Mouse (Mus musculus) neural tube, embryonic 11.5 days (tissue): ENCODE measurements around the gene Kng2. TPM values are rescaled to one million over a fixed set of nuclear protein-coding genes. Genes with fewer than 3 reads are reported as not detected.
"Not testable (repeated sequence)": the region's sequence is repeated elsewhere in the genome, so short reads cannot be mapped to it uniquely, and the experiment has no call there.

Experiments used
- ATAC-seq: fragments of 200-750 bp; cut with Nextera tagmentation; 2 replicates; pipeline ENCODE4 v1.8.0; 2017; ENCODE audit warnings: moderate number of reproducible peaks, mild to moderate bottlenecking, moderate TSS enrichment, moderate library complexity; ENCODE audit not compliant: insufficient read depth, low FRiP score, low TSS enrichment
- DNase-seq: peaks from one replicate; pipeline ENCODE4 v3.0.0-alpha.2; 2015; ENCODE audit warnings: low spot score
- H3K27ac ChIP-seq: fragments of 300-500 bp; sonication (generic); 2 replicates; pipeline ENCODE4 v1.5.1; 2014; ENCODE audit warnings: low read depth, mild to moderate bottlenecking, low read length
- H3K27me3 ChIP-seq: fragments of 300-500 bp; sonication (generic); 2 replicates; pipeline ENCODE4 v1.6.1; 2014; ENCODE audit warnings: mild to moderate bottlenecking, low read length, mixed read lengths; ENCODE audit not compliant: control insufficient read depth, insufficient read depth
- H3K36me3 ChIP-seq: fragments of 300-500 bp; sonication (generic); 2 replicates; pipeline ENCODE4 v1.6.1; 2014; ENCODE audit warnings: mild to moderate bottlenecking, low read length, moderate library complexity, mixed read lengths; ENCODE audit not compliant: control insufficient read depth, insufficient read depth
- H3K4me1 ChIP-seq: fragments of 300-500 bp; sonication (generic); 2 replicates; pipeline ENCODE4 v1.6.1; 2014; ENCODE audit warnings: low read length, mixed read lengths; ENCODE audit not compliant: control insufficient read depth, insufficient read depth
- H3K4me2 ChIP-seq: fragments of 300-500 bp; sonication (generic); 2 replicates; pipeline ENCODE4 v1.6.1; 2014; ENCODE audit warnings: low read depth, mild to moderate bottlenecking, moderate library complexity
- H3K4me3 ChIP-seq: fragments of 300-500 bp; sonication (generic); 2 replicates; pipeline ENCODE4 v1.5.1; 2014; ENCODE audit warnings: low read depth, low read length
- H3K9ac ChIP-seq: fragments of 300-500 bp; sonication (generic); 2 replicates; pipeline ENCODE4 v1.6.1; 2014; ENCODE audit warnings: mild to moderate bottlenecking, low read length
- H3K9me3 ChIP-seq: fragments of 300-500 bp; sonication (generic); 2 replicates; pipeline ENCODE4 v1.6.1; 2016; ENCODE audit warnings: low read length; ENCODE audit not compliant: control insufficient read depth
- WGBS: fragments of 180-500 bp; shearing (Covaris S2); extraction: QIAGEN DNeasy Blood & Tissue Kit; methylation state at CpG from one replicate; pipeline ENCODE4 v1.1.7; 2014; 5-methylcytosine and 5-hydroxymethylcytosine counted together
- polyA plus RNA-seq: library from polyadenylated mRNA; unstranded; fragments of >200 nt; fragmentation: Nextera tagmentation; extraction: Ambion mirVana; gene quantifications from 2 replicates; pipeline ENCODE4 v1.2.1, GENCODE M21; 2014

The Kng2 gene
- polyA plus RNA-seq: 0.36 TPM in 1 of 2 replicates, not detected in the other

- not testable (repeated sequence) for H3K4me2 ChIP-seq, H3K27ac ChIP-seq, DNase-seq, H3K36me3 ChIP-seq, H3K27me3 ChIP-seq, H3K4me1 ChIP-seq, H3K9ac ChIP-seq, H3K4me3 ChIP-seq, H3K9me3 ChIP-seq, ATAC-seq
- 77% methylated on average over 3 of the region's 3 CpGs for WGBS
Measured at GRCm38 (mm10) chr16:23028966-23029600, at the start of gene Kng2. Gene Kng2 (minus strand): TSS chr16:23029482.

- not testable (repeated sequence) for H3K4me2 ChIP-seq, H3K4me3 ChIP-seq, H3K36me3 ChIP-seq, DNase-seq, H3K4me1 ChIP-seq, ATAC-seq, H3K27ac ChIP-seq, H3K9me3 ChIP-seq, H3K27me3 ChIP-seq, H3K9ac ChIP-seq
- WGBS: 79% methylated on average over 6 of the region's 6 CpGs
Measured at GRCm38 (mm10) chr16:23077516-23077915, 48.2 kb upstream of the Kng2 start.

GRCm38 (mm10) chr16:23060781-23061325 lies 31.6 kb upstream of the Kng2 start:
- H3K27ac ChIP-seq, H3K36me3 ChIP-seq, ATAC-seq, H3K4me3 ChIP-seq, H3K9ac ChIP-seq, H3K27me3 ChIP-seq, H3K4me1 ChIP-seq, H3K4me2 ChIP-seq, DNase-seq, H3K9me3 ChIP-seq: not testable (repeated sequence)
- WGBS: 73% methylated on average over 5 of the region's 5 CpGs

- WGBS: 72% methylated on average over 4 of the region's 4 CpGs
- DNase-seq, H3K27me3 ChIP-seq, ATAC-seq, H3K4me3 ChIP-seq, H3K9me3 ChIP-seq, H3K4me2 ChIP-seq, H3K36me3 ChIP-seq, H3K9ac ChIP-seq, H3K27ac ChIP-seq, H3K4me1 ChIP-seq: not testable (repeated sequence)
Measured at GRCm38 (mm10) chr16:23059630-23060029, 30.3 kb upstream of the Kng2 start.

DNA sequence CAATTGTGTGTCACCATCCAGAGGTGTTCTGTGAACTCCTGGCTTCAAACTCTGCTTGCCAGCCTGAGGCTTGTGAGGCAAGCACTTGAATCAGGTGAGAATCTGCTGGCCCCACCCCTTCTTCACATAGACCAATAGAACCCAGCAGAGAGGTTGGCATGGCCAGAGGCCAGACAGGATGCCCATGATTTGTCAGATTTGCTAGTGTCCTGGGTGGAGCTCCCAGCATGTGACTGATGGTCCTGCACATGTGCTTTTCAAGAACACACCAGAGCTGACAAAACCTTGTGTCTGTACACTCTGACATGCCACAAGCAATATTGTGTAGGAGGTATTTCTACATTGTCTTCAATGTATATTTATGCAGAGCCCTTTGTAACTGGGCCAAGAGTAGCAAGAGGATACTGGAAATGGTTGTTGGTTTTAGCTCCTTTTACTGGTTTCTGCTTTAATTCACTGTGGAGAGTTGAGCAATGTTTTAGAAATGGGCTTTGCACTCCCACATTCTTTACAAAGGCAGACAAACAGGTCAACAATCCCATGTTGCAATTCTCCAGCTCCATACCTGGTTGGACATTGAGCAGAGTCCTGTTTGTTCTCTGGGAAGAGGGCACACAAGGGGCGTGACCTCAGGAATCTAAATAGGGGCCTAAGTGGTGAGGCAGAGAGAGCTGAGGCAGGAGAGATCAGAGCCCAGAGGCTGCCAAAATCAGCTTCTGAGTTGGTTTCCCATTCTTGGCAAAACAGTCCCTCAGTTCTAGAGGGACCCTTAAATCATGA lies 28.6 kb upstream of the Kng2 start, which contains the start of gene Kng1:
Gene Kng1, plus strand, starts transcription at position 198 of the 780 bp plus-strand sequence.
- not testable (repeated sequence) for H3K4me2 ChIP-seq, ATAC-seq, H3K4me3 ChIP-seq, H3K4me1 ChIP-seq, H3K9me3 ChIP-seq, DNase-seq, H3K9ac ChIP-seq, H3K27me3 ChIP-seq, H3K27ac ChIP-seq, H3K36me3 ChIP-seq
- whole genome bisulfite sequencing: 84% methylated on average over 1 of the region's 1 CpGs

DNA sequence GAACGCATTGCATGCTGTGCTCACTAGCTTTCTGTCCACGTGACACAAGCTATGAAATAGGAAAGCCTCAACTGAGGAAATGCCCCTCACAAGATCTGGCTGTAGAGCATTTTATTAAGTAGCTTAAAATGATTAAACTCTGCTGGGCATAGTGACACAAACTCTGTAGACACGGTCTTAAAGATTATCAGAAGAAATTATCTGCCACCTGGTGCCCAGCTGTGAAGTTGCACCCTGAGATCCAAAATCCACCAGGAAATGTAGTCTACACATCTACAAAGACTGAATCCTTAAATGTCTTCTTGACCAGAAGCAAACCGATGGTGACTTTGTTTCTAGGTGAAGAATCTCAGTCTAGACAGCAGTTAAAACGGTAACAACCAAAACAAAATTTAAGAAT lies 17.0 kb upstream of the Kng2 start:
- no peaks in the 10 kb centered on the region for H3K4me1 ChIP-seq
- ATAC-seq (no peak), DNase-seq (peak; percentile 26)
- no peaks in the 10 kb centered on the region for H3K27me3 ChIP-seq
- no peak overlapping the region for H3K4me2 ChIP-seq
- no peak overlapping the region for H3K4me3 ChIP-seq
- H3K9me3 ChIP-seq: no peaks in the 10 kb centered on the region
- no peak overlapping the region for H3K27ac ChIP-seq
- WGBS: 75% methylated on average over 5 of the region's 5 CpGs
- no peak overlapping the region for H3K9ac ChIP-seq
- H3K36me3 ChIP-seq: no peaks in the 10 kb centered on the region

DNA sequence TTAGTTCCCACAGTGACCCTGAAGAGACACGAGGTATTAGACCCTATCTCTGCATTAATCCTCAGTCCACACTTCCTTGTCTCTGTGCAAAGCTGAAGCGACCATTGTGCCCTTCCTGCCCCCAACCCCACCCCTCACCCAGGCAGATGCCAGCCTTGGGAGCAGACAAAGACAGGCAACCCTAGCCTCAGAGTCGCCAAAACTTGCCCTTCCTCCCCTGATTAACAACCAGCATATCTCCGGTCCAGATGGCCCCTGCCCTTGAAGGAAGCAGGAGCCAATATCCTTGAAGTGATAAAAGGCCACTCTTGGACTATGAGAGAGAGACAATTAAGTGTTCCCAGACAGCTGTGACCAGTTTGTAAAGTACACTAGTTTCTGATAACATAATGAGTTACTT lies 11.6 kb upstream of the Kng2 start:
- ATAC-seq: no peak
- 52% methylated on average over 4 of the region's 4 CpGs for WGBS
- Histone ChIP-seq H3K4me2 (no peak overlapping the region), H3K9ac (no peak overlapping the region), H3K9me3 (no peaks in the 10 kb centered on the region), H3K36me3 (no peaks in the 10 kb centered on the region), H3K4me1 (no peaks in the 10 kb centered on the region), H3K27ac (no peak overlapping the region), H3K4me3 (no peak overlapping the region), H3K27me3 (no peaks in the 10 kb centered on the region)
- DNase-seq: no peak

DNA sequence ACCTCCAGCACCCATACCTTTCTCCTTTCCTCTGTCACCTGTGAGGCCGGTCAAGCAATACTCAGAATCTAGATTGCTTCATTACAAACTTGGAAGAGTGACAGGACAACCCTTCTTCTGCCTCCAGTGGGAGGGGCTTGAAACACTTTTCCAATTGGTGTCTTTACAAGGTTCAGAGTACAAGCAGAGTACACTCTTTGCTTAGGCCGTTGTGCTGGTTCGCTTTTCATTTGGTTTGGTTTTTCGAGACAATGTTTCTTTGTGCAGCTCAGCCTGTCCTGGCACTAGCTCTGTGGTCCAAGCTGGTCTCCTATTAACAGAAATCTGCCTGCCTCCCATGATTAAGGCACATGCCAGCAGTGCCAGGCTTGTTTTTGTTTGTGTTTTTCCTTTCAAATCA lies 10.0 kb upstream of the Kng2 start:
- 96% methylated on average over 4 of the region's 4 CpGs for WGBS
- H3K27ac ChIP-seq: no peak overlapping the region
- ATAC-seq (no peak), DNase-seq (no peak)
- H3K36me3 ChIP-seq: no peaks in the 10 kb centered on the region
- H3K4me1 ChIP-seq: no peaks in the 10 kb centered on the region
- no peak overlapping the region for H3K4me2 ChIP-seq
- H3K27me3 ChIP-seq: no peaks in the 10 kb centered on the region
- H3K4me3 ChIP-seq: no peak overlapping the region
- no peak overlapping the region for H3K9ac ChIP-seq
- no peaks in the 10 kb centered on the region for H3K9me3 ChIP-seq
